Mouse (Mus musculus): Measurements from ENCODE around the gene Nomo1.

Nomo1 gene

DNA sequence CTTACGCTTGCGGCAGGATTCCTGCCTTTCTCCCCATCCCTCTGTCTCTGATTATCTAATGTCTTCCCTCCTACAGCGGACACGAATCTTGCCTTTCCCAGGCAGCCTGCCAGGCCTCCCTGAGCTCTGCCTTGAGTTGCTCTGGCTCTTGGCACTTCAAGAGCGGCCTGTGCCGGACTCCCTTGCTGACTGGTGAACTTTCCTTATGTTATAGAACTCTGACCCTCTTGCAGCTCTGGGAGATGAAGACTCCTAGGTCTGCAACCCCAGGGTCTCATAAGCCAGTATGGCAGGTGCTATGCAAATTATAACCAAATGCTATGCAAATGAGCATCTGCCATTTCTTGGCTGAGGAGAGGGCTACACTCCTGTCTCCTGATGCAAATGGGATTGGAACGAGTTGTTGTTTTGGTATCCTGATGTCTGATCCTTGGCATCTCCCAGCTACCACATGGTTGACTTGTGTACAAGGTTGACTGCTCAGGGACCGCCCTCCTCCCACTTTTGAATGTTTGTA is 69.6 kb downstream of the Nomo1 start:
- no peak for DNase-seq (ENCODE audit: low spot score in 2 of 2)

DNA sequence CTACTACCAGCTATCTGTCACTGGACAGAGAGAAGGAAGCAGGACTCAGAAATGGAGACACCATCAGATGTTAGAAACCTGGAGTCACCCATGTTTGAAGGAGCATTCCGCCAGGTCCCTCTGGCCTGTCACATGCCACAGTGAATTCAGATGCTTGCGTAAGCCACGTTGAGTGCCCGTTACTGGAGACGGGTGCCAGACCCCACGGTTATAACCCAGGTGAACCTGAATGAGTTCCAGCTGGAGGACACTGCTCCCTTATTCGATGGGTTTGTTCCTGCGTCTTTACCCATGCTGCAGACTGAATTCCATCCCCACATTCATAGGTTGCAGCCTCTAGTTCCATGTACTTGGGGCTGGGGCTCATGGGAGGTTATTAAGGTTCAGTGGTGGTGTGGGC is 70.3 kb downstream of the Nomo1 start:
- DNase-seq (ENCODE audit: low spot score in 2 of 2) = no peak

DNA sequence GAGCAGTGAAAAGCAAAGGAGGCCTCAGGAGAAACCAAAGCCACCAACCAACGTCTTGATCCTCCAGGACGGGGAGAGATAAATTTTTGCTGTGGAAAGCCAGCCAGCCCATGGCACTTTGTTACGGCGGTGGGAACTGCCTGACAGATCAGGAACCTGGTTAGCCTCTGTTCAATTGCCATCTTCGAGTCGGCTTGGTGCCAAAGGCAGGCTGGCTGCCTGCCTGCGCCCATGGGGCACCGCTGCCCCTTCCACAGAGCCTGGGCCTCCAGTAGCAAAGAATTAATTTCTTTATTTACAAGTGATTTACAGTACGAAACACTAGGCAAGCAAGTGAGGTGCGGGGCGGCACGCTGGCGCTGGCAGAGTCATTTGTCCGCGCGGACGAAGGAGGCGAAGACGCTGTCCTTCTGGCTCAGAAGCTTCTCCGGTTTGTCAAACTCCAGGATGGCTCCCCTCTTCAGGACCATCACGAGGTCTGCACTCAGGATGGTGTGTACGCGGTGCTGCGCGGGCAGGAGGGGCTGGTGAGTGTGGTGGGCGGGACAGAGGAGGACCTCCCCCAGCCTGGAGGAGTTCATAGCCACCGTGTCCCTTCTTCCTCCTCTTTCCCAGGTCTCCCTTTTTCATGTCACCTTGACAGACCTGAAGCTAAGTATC is 70.9 kb downstream of the Nomo1 start:
- no peak for DNase-seq (ENCODE audit: low spot score in 2 of 2)

DNA sequence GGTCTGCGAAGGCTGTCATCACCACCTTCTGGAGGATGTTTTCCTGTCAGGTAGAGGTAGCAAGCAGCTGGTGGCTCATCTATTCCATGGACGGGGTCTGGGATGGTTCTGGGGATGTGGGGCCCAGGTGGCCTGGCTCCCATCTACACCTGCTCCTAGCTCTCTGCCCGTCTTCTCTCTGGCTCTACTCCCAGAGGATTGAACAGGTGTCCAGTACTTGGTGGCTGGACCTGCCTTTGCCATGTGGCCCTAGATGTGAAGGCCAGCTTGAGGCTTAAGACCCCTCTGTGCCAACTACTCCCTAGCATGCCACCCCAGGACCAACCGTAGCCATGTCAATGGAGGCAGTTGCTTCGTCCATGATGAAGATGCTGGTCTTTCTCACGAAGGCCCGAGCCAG is 72.0 kb downstream of the Nomo1 start:
- DNase-seq (ENCODE audit: low spot score in 2 of 2) = no peak

DNA sequence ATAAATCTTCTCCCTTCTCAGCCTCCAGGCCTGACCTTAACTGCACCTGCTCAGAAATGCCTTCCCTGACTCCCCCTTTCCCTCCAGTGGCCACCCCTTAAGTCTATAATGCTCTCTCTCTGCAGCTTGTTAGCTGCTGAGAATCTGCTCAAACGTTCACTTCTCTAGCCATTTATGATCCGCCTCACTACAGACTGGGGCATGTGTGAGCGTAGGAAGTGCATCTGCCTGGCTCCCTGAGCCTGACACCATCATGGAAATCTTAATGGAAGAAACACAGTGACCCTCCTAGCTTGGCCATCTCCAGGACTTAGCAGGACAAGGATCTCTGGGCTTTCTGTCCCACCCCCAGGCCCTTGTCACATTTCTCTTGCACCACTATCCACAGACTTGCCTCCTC is 76.6 kb downstream of the Nomo1 start:
- DNase-seq (ENCODE audit: low spot score in 2 of 2) = no peak

DNA sequence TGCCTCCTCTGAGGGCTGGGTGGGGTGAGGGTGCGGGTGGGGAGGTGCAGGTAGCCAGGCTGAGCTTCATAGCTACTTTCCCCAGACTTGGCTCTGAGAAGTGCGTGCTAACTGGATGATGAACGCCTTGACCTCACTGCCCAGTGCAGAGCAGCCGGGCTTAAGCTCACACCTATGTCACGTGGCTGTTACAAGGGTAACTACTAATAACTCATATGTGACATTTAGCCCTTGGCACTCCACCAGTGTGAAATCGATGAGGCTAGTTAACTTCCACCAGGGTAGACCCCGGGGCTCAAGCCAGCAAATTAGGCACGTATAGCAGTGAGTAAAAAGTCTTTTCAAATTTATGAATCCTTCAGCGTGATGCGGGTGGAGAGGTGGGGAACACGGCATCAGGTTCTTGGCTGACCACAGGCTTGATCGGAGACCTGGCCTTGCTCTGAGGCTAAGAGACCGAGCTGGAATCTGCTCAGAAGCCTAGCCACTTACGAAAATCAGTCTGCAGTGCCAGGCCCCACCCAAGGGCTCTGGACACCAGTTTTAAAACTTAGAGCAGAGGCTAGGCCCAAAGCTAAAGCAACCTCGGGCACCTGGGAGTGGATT is 77.8 kb downstream of the Nomo1 start:
- DNase-seq (ENCODE audit: low spot score in 2 of 2) = no peak

DNA sequence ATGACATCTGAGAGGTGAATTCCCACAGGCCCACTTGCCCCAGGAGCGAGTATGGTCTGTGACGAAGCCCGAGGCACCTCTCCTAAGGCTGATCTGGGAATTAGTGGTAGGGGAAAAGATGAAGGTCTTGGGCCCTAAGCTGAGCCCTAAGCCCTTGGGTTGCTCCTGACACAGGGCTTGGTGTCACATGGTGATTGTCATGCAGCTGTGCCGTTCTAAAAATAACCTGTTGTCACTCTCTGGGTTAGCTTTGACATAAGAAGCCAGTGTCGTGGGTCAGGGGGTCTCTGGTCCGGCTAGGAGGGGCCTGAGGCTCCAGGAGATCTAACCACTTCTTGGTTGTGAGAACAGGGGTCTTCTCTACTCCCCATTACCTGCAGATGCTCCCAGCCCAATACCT is 78.4 kb downstream of the Nomo1 start:
- no peak for DNase-seq (ENCODE audit: low spot score in 2 of 2)

DNA sequence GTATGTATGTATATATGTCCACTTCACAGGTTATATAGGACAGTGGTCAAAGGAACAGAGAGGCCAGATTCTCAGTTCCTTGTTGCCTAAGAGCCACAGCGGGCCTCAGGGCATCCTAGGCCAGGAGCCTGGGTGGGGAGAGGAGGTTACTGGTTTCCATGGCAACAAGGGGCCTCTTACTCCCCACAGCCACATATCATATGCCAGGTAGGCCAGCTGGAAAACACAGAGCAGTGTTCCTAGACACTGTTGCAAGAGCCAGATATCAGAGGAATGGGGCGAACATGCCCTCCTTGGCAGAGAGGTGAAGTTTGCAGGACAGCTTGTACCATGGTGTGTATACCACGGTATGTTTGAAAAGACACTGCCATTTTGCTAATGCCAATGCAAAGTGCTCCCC is 79.9 kb downstream of the Nomo1 start:
- no peak for DNase-seq (ENCODE audit: low spot score in 2 of 2)

DNA sequence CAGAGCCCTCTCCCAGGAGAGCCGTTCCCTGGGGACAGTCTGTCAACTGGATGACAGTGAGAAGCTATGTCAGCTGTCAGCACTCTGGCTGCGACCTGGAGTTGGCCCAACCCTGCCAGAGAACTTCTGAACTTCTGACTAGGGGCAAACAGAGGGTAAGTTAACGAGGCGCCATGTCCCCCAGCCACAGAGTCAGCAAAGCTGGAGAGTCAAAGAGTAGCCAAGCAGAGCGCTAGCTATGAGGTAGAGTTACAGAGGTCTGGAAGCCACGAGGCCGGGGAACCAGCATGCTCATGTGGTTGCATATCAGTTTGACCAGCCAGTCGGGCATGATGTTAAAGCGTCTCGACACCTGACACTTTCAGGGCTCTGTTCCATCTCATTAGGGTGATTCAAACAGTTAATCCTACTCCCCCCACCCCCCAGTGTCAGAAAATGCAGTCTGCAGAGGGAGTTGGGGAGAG is 82.7 kb downstream of the Nomo1 start:
- DNase-seq (ENCODE audit: low spot score in 2 of 2) = no peak

DNA sequence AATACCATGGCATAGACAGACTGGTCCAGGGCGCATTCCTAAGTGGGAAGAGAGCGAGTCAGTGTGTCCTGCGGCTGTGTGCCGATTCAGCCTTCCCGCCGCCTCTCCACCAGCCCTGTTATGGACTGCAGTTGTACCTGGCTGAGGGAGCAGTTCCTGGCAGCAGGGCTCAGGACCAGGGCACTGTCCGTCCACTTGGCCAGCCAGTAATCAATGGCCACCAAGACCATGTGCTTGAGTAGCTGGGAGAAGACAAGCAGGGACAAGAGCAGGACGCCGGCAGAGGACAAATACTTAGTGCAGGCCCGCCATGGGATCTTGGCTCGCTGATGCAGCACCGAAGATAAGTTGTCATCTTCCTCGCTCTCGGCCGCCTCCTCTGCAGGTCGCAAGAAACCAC is 83.5 kb downstream of the Nomo1 start:
- no peak for DNase-seq (ENCODE audit: low spot score in 2 of 2)

DNA sequence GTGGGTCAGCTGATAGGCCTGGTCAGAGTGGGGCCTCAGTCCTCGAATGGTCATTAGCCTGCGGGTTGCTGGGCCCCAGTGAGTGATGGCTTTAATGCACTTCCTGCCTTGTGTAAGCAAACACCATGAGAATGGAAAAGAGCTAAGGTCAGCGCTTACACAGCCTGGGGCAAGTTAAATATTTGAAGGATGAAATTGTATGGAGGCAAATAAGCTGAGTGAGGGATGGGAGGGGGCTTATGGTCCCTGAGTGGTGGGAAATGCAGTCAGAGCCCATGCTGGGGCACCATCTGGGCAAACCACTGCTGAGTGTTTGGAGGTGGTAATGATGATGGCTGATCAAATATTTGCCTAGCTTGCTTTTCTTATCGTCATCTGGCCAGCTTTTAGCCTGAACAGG is 89.5 kb downstream of the Nomo1 start:
- no peak for DNase-seq (ENCODE audit: low spot score in 2 of 2)

DNA sequence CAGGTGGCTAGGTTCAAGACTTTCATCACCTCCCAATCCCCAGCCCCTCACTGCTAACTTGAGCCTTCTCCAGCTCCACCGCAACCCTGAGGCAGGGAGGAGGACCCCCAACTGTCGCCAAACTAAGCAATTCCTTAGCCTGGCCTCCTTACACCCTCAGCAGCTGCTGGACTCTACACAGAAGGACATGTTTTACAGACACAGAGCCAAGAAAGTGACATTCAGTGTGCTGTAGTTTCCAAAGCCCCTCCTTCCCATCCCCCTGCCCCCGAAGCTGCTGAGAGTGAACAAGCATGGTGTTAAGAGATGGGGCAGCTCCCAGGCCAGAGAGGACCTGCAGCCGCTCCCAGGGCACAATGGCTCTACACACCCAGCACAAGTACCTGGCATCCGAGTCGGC is 91.0 kb downstream of the Nomo1 start:
- DNase-seq (ENCODE audit: low spot score in 2 of 2) = no peak

DNA sequence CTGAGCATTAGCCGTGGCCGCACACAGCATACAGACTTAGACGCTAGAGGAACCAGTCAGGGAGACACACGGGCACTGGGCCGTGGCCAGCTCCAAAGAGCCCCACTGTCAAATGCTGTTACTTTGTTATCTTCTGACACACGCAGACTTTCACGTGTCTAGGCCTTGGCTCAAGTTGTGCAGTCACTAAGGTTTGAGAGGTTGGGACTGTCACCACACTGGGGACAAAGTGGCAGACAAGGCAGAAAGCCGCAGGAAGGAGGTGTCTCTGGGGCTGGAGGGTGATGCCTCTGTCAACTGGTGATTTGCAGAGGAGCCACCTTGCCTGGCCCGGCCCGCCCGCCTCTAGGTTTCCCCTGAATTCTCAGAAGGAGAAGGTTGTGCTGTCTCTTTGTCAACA is 91.8 kb downstream of the Nomo1 start:
- DNase-seq (ENCODE audit: low spot score in 2 of 2) = no peak

DNA sequence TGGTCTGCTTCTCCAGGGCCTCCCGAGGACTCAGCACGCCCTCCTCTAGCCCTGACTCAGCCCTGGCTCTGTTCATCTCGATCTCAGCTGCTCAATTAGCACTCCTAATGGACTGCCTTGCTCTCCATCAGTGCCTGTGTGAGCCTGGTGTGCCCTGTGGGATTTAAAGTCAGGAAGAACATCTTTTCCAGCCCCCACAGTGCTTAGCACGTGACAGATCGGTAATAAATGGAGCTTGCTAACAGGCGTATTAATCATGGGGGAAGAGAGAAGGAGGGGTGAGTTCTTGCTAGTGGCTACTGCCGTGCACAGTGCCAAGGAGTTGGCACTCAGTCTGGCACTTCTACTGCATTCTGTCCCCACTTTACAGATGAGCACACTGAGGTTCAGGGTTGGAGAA is 94.7 kb downstream of the Nomo1 start:
- DNase-seq (ENCODE audit: low spot score in 2 of 2) = no peak

DNA sequence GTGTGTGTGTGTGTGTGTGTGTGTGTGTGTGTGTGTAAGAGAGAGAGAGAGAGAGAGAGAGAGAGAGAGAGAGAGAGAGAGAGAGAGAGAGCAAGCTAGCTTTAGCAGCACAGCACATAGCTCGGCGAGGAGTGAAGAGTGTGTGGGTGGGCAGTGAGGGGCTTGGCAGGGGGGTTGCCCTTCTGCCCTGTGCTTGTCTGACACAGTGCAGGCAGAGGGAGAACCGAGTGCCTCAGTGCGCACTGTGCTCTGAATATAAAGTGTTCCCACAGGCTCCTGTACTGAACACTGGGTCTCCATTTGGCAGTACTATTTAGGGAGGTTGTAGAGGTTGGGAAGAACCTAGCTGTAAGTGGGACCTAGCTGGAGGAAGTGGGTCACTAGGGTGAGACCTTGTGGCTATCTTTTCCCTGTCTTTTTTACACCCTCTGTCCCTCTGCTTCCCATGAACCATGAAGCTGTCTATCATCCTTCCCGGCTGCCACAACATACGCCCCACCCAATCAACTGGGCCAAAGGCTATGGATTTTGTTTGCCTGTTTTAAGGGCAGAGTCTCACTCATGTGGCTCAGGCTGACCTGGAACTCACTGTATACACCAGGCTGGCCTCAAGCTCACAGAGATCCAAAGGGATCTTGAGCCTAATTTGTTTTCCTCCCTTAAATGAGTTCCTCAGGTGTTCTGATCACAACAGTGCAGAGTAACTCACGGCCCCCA is 96.1 kb downstream of the Nomo1 start:
- DNase-seq (ENCODE audit: low spot score in 2 of 2) = no peak

DNA sequence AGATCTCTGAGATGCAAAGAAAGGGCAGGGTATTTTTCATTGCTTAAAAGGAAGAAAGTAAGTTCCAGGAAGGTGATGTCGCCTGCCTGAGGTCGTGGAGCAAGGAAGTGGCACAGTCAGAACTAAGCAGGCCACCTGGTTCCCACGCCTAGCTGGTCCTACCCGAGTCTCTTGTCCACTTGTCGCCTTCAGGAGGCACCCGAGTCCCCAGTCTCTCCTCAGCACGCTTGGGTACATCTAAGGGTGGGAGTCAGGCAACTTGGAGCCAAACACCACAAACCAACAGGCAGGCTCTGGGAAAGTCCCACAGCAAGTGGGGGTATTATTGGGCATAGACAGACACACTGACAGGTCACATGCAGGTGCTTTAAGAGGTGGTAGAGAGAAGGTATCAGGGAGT is 97.2 kb downstream of the Nomo1 start:
- DNase-seq (ENCODE audit: low spot score in 2 of 2) = no peak

DNA sequence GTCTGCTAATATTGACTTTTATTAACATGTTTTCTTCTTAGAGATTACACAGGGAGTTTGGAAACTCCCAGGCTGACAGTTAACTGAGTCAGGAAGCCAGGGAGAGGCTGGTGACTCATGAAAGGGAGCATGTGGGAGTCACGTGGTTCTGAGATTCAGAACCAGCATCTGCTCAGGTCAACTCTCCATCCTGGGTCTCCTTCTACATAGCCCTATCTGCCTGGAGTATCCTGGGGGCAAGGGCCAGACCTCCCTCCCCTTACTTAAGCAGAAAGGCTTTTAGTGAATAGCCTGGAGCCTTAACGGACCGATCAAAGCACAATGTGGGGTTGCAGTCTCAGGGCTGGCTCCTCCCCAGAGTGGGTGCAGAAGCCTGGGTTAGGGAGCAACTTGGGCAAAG is 97.8 kb downstream of the Nomo1 start:
- DNase-seq (ENCODE audit: low spot score in 2 of 2) = no peak

DNA sequence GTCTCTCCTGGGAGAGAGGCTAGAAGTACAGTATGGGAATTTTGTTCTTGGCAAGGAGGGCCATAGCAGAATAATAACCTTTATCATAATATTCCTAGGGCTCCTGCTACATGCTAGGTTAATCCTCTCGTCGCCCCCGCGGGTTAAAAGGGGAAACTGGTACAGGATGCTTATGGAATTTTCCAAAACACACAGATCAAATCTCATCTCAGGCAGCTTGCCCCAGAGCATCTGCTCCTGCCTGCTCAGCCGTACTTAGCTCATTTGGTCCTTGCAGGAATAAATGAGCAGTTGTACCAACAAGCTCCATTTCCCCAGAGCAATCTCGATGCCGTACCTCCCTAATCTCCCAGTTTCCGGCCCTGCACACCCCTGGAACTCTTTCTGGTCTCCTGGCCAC is 98.3 kb downstream of the Nomo1 start:
- no peak for DNase-seq (ENCODE audit: low spot score in 2 of 2)

DNA sequence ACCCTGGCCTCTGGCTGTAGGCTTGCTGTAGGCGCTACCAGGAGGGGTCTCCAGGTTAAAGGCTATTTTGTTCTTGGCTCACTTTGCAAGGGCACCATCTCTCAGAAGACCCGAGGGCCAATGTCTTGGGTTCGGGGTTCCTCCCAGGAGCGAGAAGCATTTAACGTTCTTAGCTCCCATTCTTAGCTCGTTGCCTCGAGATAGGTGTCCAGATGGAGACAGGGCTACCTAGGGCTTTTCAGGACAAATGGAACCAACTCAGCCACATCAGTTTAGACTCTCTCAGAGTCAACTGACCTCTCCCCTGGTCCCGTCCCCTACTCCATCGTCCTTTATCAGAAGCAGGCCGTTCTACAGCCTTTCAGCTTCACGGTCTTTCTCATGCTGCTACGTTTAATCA is 98.7 kb downstream of the Nomo1 start:
- DNase-seq (ENCODE audit: low spot score in 2 of 2) = no peak

Data from frontal cortex, postnatal 10 days (tissue).